Mouse (Mus musculus) thymus, postnatal 14 days (tissue): Measurements from ENCODE around the gene Oaz3.
A peak's percentile ranks its signal among the peaks of the same experiment; 100 is the strongest.

Source experiments
- DNase-seq: peaks from one replicate; pipeline ENCODE4 v3.0.0; 2021

Oaz3 gene

DNA sequence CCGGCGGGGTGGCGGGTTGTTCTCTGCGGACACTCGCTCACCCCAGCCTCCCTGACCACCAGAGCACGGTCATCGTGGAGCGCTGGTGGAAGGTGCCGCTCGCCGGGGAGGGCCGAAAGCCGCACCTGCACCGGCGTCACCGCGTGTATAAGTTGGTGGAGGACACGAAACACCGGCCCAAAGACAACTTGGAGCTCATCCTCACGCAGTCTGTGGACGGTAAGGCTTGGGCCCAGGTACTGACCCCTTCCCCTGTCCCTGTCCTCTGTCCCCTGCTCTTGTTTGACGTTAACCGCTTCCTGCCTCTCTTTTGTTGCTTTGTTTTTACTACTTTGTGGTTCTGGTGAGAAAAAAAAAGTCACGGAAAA lies at the start of gene Oaz3:
Gene Oaz3 (minus strand): TSS at position 319 of the 368 bp plus-strand sequence.
- no peak for DNase-seq

DNA sequence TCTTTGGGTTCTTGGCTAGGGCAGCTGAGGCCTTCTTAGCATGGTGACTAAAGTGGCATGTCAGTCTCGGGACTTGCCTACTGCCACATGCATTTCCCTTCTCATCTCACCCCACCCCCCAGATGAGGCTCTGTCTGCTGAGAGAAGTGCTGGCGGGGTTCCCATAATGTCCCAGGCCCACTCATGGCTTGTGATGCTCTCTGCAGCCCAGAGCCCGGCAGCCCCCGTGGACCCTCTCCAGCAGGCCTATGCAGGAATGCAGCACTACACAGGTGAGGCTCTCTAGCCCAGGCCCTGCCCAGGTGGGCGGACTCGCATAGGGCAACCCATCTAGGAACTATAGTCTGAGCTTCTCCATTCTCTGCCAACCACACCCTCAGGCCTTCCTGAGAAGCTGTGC lies 43.9 kb upstream of the Oaz3 start:
- DNase-seq, result no peak

DNA sequence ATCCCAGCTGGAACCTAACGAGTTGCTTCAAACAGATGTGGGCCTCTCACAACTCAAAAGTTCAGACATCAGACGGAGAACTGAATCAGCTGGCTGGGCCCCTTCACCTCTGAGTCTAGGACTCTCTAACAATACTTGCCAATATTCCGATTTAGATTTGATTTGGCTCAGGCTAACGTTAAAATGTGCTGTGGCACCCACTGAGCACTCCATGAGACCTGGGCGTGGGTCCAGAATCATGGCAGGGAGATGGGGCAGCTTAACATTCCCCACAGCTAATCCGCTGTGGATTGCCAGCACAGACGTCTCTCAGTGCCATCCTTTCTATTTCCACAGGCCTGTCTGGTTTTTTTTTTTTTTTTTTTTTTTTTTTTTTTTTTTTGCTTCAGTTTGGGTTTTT lies 42.2 kb upstream of the Oaz3 start:
- DNase-seq, result no peak

DNA sequence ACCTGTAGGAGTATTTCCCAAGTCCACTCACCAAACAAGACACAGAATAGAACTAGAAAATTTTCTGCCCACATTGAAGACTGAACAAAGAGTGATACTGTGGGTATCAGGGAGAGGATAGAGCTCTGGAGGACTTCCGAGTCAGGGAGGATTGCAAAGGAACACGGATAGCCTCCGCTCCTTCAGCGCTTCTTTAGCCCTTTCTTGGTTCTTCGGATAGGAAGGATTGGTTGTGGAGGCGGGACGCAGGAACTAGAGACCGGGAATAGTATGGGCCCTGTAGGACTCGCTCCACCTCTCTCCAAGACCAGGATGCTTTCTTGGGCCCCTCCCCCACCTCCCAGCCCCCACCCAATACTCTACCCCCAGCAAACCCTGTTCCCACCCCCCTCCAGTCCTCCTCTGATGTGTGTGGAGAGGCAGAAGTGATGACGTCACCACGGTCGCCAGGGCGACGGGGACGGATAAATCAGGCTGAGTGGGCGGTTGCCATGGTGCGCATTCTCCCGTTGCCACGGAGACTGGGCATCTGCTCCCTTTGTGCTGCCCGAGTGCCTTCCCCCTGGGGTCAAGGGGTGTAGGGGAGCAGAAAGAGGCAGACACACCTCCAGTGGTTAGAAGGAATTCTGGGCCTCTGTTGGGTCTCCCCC lies 40.2 kb upstream of the Oaz3 start:
- peak; percentile 20 for DNase-seq

DNA sequence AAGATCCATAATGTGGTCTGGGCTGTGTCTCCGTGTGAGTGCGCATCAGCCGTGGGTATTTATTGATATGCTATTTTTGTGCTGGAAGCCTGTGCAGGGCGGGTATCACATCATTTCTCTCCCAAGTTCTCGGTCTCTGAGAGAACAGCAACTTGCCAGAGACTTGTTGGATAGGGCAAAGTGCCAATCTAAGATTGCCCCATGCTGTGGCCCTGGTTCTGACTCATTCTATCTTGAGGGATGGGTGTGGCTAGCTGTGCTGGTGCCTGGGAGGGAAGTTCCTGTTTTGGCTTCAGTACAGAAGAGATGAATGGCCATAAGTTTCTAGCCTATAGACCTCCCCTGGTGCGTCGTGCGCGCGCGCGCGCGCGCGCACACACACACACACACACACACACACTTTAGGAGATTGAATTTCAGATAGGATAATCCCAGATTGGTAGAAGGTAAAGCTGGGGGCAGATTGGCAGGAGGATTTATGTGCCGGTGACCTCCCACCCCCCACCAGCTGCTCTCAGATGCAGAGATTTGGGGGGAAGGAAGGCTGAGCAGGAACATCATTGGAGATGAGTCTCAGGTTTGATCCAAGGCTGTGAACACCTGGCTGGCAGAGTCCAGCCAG lies 39.2 kb upstream of the Oaz3 start:
- DNase-seq, result no peak

DNA sequence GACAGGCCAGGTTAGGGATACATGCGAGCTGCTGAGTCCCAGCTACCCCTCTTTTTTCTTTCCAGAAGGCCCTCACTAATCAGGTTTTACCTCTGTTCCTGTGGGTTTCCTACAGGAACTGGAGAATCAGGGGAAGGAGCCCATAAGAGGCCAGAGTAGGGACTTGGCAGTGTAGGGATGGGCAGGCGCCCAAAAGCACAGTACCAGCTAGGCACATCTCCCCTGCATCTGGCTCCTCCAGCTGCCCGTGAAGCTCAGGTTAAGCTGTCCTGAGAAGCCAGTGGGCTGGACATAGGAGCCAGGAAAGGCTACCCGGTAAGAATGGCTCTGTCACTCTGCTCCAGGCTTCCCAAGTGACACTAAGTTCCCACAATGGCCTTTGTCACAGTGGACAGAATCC lies 37.7 kb upstream of the Oaz3 start:
- DNase-seq, result no peak

DNA sequence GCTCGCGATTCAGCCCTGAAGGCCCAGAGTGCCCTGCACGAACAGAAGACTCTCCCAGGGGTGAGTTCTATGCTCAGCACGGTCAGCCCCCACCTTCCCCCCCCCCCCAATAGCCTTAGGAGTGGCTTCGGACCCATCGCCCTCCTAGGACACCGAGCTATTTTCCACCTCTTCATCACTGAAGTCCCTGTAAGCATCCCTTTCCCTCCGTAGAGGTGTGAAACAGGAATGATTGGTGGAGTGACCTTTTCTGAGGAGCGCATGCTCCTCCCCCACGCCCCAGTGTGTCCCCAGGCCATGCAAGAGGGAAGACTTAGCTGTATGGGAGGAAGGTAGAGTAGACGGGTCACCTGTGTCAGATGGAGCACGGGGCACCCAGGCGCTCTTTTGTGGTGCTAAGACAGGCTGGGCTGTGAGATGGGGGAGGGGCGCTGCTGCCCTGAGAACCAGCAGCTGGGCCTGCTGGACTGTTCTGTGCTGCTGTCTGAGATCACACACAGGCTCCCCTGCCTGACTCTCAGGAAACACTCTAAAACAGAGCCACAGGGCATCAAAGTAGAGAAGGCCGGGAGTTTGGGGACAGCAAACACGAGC lies 36.7 kb upstream of the Oaz3 start, which contains the start of gene Riiad1:
Gene Riiad1 (minus strand): TSS at position 51 of the 594 bp plus-strand sequence.
- no peak for DNase-seq

DNA sequence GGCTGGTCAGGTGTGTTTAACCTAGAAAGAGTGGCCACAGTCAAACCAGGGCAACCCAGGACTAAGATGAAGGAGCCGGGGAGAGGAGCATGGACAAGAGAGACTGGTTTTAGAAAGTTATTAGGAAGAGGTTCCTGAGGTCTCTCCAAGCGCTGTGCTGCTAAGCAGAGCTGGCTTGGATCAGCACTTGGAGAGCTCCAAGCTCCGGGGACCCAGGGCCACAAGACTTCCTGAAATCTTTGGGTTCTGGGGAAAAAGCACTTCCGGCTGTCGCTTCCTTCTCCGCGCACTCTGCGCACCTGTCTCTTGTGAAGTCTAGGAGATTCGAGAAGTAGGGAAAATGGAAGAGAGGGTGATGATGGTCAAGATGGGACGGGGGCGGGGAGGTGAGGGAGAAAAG lies 35.8 kb upstream of the Oaz3 start:
- DNase-seq, result no peak

DNA sequence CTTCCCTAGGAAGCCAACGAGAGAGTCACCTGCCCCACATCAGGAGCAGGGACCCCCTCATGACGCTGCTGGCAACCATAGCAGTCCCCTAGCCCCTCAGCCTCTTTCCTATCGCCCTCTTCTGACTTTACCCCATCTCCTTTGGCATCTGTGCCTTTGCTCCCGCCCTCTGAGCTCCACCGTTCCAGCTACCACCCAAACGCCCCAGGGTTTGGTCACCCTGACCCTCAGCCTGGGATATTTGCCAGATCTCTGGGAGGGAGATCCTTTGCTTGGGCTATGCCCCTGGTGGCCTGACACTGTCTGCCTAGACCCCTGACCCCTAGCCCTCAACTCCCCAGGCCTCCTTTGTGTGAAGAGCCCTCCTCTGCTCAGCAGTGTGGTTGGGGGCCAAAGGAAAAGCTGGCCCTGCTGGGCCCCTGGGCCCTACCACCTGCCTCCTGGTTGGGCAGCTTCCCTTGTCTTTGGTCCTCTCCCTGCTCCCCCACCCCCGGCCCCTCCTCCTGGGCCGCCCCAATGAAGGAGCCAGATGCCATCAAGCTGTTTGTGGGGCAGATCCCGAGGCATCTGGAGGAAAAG lies 35.0 kb upstream of the Oaz3 start:
- no peak for DNase-seq

DNA sequence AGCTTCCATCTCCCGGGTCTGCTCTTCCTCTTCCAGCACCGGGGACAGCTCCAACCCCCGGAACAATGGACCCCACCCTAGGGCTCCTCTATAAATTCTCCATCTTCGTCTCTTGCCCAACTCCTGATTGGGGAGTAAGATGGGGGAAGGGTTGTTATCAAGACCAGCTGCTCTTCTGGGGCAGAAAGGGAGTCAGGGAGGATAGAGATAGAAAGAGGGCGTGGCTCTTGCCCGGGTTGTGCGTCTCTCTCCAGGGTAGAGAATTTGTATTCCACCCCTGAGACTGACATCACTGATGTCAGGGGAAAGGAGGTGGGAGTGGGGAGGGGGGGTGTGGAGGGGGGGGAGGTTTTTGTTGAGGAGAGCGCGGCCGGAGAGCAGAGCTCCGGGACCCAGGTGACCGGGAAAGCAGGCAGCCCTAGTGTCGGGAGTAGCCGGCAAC lies 34.3 kb upstream of the Oaz3 start, which contains the start of gene Celf3:
Gene Celf3 (plus strand): TSS at position 315 of the 442 bp plus-strand sequence.
- DNase-seq, result no peak

DNA sequence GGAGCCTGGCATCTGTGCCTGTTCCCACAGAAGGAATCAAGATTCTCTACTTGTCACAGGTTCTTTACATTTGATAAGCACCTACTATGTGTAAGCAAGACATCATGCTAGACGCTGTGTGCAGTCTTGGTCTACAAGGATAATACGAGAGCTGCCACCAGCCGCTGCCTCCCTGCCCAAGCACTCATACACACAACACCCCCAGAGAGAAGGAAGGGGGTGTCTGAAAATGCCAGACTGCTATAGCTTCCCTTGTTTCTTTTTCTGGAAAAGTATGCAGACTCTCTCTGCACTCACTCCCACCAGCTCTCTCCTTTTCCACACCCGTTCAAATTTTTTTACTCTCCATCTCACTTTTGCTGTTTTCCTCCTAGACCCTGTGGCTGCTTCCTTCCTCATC lies 33.7 kb upstream of the Oaz3 start:
- no peak for DNase-seq

DNA sequence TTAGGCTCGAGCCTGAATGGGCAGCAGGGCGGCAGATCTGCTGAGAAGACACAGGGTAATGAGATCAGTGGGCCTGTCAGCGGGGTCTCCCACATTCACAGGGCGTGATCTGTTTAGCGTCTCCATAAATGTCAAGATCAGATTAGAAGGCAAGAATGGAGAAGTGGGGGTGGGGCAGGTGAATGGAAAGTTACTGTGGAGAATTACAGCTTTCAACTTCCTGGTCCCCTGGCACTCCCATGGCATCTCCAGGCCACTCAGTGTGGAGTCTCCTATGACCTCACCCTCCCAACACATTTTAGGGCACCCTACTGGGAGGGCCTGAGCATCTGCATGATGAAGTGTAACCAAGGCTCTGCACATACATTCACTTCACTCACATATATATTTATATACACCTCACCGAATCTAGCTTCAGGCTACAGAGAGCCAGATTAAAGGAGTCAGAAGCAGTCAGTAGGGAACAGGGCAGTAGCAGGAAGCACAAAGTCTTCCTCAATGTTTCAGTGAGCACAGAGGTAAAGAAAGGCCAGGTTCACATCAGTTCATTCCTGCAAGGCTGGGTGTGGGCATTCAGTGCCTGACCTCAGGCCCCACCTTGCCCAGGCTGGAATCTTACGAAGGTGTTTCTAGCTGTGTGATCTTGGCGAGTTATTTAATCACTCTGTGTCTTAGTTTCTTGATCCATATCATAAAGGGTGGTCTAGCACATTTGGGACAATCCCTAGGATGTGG lies 32.8 kb upstream of the Oaz3 start:
- DNase-seq, result no peak

DNA sequence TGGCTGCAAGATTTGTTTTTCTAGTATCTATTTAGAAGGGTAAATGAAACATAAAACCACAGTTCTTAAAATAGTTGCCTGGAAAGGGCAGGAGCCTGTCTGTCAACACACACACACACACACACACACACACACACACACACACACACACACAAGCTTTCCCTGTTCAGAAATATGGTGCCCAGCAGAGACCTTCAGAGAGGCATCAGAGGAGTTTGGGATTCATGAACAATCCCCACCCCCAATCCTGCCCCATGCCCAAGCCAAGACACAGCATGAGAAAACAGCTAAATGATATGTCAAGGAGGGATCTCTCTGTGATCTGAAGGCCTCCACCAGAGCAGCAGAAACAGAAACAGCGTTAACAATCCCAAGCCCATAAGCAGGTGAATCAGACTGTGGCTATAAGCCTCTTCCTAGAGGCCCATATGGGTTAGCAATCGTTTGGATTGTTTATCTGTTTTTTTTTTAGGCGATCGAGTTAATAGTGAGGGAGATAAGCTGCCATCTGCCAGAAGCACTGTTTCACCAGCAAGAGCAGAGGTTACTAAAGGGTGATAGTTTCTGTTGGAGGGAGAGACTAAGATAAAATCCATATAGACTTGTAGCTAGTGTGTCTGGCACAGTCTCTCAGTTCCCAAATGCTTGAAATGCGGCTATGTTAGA lies 30.0 kb upstream of the Oaz3 start:
- no peak for DNase-seq

DNA sequence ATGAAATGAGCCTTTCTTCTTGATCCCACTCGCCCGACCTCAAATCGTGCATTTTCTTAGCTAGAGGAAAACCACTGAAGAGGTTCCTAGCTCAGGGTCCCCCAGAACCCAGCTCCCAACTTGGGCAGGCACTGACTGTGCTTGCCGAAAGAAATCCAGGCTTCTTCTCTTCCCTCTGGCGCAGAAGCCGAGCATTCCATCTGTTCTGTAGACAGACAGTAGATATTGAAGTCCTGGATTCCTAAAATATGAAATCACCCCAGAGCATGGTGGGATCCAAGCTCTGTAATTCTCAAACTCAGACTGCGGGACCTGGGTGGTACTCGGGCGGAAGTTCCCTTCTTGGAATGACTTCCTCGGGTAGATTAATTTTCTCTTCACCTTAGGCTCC lies 29.4 kb upstream of the Oaz3 start:
- DNase-seq, result no peak

DNA sequence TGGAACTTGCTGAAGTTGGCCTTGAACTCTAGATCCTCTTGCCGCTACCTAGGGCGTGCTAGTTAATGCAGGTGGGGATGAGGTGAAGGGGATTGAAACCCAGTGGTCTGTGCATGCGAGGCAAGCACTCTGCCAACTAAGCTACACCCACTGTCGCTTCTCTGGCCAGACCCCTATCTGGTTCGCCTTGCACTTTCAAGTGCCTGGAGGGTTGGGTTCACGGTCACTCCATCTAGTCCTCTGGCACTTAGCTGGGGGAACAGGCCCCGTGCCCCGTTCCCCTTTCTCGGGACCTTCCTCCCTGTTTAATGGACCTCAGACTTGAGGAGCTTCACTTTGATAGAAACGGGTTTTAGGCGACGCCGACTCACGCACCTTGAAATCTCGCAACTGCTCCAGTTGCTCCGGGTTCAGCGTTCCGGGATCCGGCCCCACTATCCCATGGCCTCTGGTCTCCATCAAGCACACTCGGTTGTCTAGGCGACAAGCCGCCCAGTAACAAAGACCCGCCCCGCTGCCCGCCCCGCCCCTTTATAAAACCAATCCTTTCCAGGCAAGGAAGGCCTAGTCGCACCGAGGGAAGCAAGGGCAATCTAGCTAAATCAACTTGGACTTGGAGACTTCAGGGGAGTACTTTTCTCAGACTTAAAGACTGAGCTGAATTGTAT lies 28.9 kb upstream of the Oaz3 start:
- DNase-seq, result no peak

DNA sequence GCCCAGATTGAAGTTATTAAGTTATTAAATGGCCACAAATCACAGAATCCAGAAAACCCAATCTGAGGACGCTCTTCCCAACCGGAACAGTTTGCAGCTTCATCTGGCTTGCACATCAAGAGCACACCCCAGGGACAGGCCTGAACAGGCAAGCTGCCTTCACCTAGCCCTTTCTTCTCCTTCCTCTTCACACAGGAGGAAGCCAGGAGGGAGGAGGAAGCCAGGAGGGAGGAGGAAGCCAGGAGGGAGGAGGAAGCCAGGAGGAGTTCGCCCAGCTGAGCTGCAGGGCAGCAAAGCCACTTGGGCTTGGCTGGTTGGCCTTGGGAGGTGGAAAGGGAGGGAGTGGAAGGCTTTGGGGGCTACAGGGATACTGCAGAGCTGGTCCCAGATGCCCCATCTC lies 25.2 kb upstream of the Oaz3 start:
- DNase-seq, result no peak

DNA sequence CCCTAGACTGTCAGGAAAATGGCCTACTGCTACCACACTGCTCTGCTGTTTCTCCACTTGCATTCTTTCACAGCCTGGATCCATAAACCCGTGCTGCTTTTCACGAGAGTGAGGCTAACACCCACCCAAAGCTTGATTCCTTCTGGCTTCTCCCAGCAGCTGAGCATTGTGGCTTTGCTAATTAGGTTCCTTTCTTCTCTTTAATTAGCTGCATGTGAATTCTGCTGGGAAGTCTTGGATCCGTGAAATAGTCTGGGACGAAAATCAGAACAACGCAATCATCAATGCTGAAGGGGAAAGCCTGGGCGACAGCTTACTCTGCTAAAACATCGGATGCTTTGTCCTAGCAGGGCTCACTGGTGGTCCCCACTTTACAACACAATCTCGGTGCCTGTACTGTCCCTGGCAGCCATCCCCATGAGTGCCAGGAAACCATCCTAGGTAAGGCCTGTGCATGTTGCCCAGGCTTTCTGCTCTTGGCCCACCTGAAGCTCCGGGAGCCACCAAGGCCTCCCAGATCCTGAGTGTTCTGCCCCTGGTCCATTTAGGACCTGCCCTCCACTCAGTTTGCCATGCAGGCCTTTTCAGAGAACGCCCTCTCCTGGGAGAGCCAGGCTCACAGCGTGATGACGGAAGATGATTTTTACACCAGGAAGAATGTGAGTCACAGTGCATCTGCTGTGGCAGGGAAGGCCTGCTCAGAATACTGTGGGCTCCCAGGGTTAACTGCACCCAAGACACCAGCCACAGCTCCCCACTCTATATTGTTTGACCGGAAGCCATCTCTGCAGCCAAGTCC lies 22.1 kb upstream of the Oaz3 start:
- DNase-seq, result no peak

DNA sequence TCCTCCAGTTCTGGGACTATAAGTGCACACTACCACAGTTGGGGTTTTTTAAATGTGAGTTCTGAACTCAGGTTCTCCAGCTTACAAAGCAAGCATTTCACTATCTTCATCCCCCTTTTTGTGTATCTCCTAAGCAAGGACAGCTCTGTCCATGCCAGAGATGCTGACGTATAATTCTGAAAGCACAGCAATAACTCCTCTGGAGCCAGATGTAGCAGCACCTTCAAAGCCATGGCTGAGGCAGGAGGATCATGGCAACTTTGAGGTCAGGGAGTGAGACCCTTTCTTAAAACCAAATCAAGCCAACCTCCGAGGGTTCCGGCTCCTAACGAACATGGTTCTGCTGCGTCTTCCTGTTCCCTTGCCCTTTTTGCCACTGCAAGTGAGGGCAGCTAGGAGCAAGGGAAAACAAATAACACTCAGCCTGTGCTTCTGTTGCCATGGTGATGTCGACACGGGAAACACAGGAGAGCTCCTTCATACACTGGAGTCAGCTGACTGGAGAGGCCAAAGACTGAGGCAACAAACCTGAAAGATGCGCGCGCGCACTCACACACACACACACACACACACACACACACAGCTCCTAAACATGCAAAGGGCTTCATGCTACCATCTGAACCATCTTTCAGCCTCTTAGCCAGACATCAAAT lies 20.3 kb upstream of the Oaz3 start:
- DNase-seq, result no peak

DNA sequence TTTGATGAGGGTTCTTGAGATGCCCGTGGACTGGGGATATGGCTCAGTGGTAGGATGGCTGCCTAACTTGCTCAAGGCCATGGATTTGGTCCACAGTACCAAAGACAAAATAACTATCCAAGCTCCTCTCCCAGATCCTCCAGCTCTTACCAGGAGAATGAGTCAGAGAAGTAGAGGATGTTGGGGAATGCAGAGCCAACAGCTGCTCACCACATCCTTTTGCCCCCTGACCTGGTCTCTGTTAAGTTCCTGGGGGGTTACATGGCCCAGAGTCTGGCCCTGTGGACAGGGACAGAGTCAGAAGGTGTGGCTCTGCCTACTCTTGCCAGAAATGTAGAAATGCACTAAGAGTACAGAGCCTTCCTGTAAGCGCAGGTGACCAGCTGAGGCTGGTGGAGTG lies 16.1 kb upstream of the Oaz3 start:
- DNase-seq, result no peak

DNA sequence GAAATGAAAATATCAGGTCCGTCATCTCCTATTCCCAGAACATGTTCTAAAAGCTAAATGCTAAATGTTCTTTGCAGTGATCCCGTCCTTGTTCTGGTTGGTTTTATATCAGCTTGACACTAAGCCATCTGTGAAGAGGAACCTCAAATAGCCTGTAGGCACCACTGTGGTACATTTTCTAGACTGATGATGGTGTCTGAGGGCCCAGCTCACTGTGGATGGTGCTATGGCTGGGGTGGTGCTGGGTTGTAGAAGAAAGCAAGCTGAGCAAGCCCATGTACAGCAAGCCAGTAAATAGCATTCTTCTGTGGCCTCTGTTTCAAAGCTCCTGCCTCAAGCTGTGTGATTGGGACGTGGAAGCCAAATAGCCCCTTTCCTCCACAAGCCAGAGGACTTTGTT lies 13.3 kb upstream of the Oaz3 start:
- DNase-seq, result no peak

DNA sequence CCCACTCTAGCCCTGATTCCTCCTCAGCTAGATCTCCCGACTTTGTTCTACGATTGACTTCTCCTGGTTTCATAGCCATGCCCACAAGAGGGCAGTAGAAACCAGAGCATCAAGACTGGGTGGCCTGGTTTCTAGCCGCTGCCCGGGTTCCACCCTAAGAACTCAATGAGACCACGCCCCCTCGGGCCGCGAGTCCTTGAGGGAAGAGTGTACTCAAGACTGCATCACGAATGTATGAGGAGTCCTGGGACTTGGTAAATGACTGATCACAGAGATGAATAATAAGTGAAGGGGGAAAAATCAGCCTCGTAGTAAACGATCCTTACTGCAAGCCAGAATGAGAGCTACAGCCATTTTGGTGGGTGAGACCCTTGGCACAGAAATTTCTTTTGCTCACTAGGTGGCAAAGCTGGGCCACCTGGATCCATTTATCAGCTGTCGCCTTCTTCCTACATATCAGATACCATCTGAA lies 12.8 kb upstream of the Oaz3 start:
- peak; percentile 83 for DNase-seq
